In genomic region chr5:72698343-72698742, GRCm38 (mm10) we compare ENCODE assay signal across 26 mouse cellular contexts. TPM values are rescaled to one million over a fixed set of nuclear protein-coding genes. Genes with fewer than 3 reads are reported as not detected.
A peak's percentile ranks its signal among the peaks of the same experiment; 100 is the strongest.
DNase-seq lines count a peak whose midpoint lies in the region; ATAC-seq and TF ChIP-seq lines count a peak whose summit lies in the region.
"Had no signal": no experiment of that assay in that cellular context is flagged by ENCODE, and none has a peak within 500 bp of the region (broad histone marks: within the 10 kb centered on the region; RNA-seq: fewer than 3 reads in every experiment).

No protein-coding gene starts in this region.

- H3K4me3 ChIP-seq in forebrain, embryonic 15.5 days, result no peak overlapping the region
- no peak overlapping the region for H3K4me3 ChIP-seq in forebrain, embryonic 10.5 days
- no peak overlapping the region for H3K4me3 ChIP-seq in layer of hippocampus, adult 2 months
- H3K4me3 ChIP-seq in embryonic facial prominence, embryonic 15.5 days (replicated peaks), result no peak overlapping the region
- H3K4me3 ChIP-seq: heart, adult 2 months; heart, embryonic 15.5 days; neural tube, embryonic 12.5 days had no signal

- H3K36me3 ChIP-seq in forebrain, embryonic 15.5 days, result no peaks in the 10 kb centered on the region
- H3K36me3 ChIP-seq in forebrain, embryonic 10.5 days (replicated peaks), result no peaks in the 10 kb centered on the region
- H3K36me3 ChIP-seq in embryonic facial prominence, embryonic 15.5 days, result no peaks in the 10 kb centered on the region
- H3K36me3 ChIP-seq: heart, embryonic 15.5 days; neural tube, embryonic 12.5 days had no signal

- no peak overlapping the region for H3K9ac ChIP-seq in forebrain, embryonic 15.5 days (replicated peaks)
- H3K9ac ChIP-seq in embryonic facial prominence, embryonic 15.5 days, result no peak overlapping the region
- H3K9ac ChIP-seq: heart, embryonic 15.5 days; neural tube, embryonic 12.5 days had no signal

- H3K9me3 ChIP-seq in forebrain, embryonic 15.5 days, result no peaks in the 10 kb centered on the region
- 0 out of 2 replicates have a peak, but pooled peaks cover 2% of the 10 kb centered on the region for H3K9me3 ChIP-seq in forebrain, embryonic 10.5 days
- H3K9me3 ChIP-seq in embryonic facial prominence, embryonic 15.5 days (replicated peaks), result no peaks in the 10 kb centered on the region
- H3K9me3 ChIP-seq: heart, embryonic 15.5 days had no signal

- peaks cover 17% of the 10 kb centered on the region for H3K4me1 ChIP-seq in forebrain, embryonic 15.5 days
- H3K4me1 ChIP-seq in forebrain, embryonic 10.5 days, result no peaks in the 10 kb centered on the region
- peaks cover 19% of the 10 kb centered on the region for H3K4me1 ChIP-seq in embryonic facial prominence, embryonic 15.5 days
- H3K4me1 ChIP-seq: heart, embryonic 15.5 days had no signal

- H3K4me2 ChIP-seq in forebrain, embryonic 15.5 days (replicated peaks), result no peak overlapping the region
- no peak overlapping the region for H3K4me2 ChIP-seq in embryonic facial prominence, embryonic 15.5 days (replicated peaks)
- H3K4me2 ChIP-seq: heart, embryonic 15.5 days; neural tube, embryonic 12.5 days had no signal

- TF ChIP-seq CTCF in layer of hippocampus, adult 2 months (conservative IDR thresholded peaks at IDR 0.05), result no peak

- DNase-seq in forebrain, embryonic 10.5 days (ENCODE audit: extremely low spot score, low spot score), result no peak
- no peak for DNase-seq in layer of hippocampus, adult 2 months (ENCODE audit: low spot score in 2 of 2)
- no peak for DNase-seq in layer of hippocampus, adult 18-20 months (ENCODE audit: low spot score in 2 of 2)
- peak; percentile 34 for DNase-seq in brain, adult 2 months (ENCODE audit: low read depth, low spot score)
- DNase-seq: adrenal gland, postnatal 25 days; cerebellum, postnatal 36 days; gastrocnemius, postnatal 10 days; heart, adult 2 months; kidney, adult 9 months; kidney, postnatal 36 days; lung, adult 18-20 months; lung, postnatal 4 days; right cerebral cortex, postnatal 25 days; thymus, postnatal 4 days had no signal

- no peaks in the 10 kb centered on the region for H3K27me3 ChIP-seq in forebrain, embryonic 15.5 days
- H3K27me3 ChIP-seq in forebrain, embryonic 10.5 days (ENCODE audit: poor library complexity, severe bottlenecking), result no peaks in the 10 kb centered on the region
- no peaks in the 10 kb centered on the region for H3K27me3 ChIP-seq in embryonic facial prominence, embryonic 15.5 days
- H3K27me3 ChIP-seq: heart, embryonic 15.5 days; neural tube, embryonic 12.5 days; Patski had no signal

- 49% methylated on average over 3 of the region's 3 CpGs for WGBS in forebrain, embryonic 15.5 days
- WGBS in forebrain, embryonic 10.5 days, result 75% methylated on average over 3 of the region's 3 CpGs
- WGBS in embryonic facial prominence, embryonic 15.5 days, result 34% methylated on average over 3 of the region's 3 CpGs

- peak; percentile 78; the same call in 1 of the 2 replicates for ATAC-seq in forebrain, embryonic 15.5 days (replicated peaks)
- no peak for ATAC-seq in embryonic facial prominence, embryonic 15.5 days (ENCODE audit: insufficient number of reproducible peaks, low FRiP score, low TSS enrichment, low read depth)
- no peak for ATAC-seq in activated CD4-positive, CD25-positive, alpha-beta regulatory T cell, adult 4 months
- no peak for ATAC-seq in erythroblast, adult 5-6 weeks (replicated peaks; ENCODE audit: low FRiP score, poor library complexity, severe bottlenecking)
- ATAC-seq: Patski had no signal

- H3K27ac ChIP-seq in forebrain, embryonic 15.5 days (replicated peaks), result no peak overlapping the region
- H3K27ac ChIP-seq in forebrain, embryonic 10.5 days, result no peak overlapping the region
- peak overlapping the region; percentile 21; the same call in 1 of the 2 replicates for H3K27ac ChIP-seq in layer of hippocampus, adult 2 months
- peak overlapping the region; percentile 55; the same call in 1 of the 2 replicates for H3K27ac ChIP-seq in embryonic facial prominence, embryonic 15.5 days (replicated peaks)
- H3K27ac ChIP-seq: heart, adult 2 months; heart, embryonic 15.5 days; neural tube, embryonic 12.5 days had no signal

RNA-seq across cellular contexts. Expression of gene Nipal1, which starts 50.7 kb away (rescaled TPM):
- 0.42 and 0.69 TPM in 2 replicates for polyA plus RNA-seq in forebrain, embryonic 15.5 days (2015; fragmentation: Nextera tagmentation; extraction: Ambion mirVana)
- 0.16 and 0.33 TPM in 2 replicates for polyA plus RNA-seq in forebrain, embryonic 10.5 days (2016; fragmentation: Nextera tagmentation; extraction: Ambion mirVana)
- total RNA-seq in layer of hippocampus, adult 2 months (2021), result not detected
- total RNA-seq in layer of hippocampus, adult 18-20 months (2021), result not detected
- 10.6 and 16.6 TPM in 2 replicates for polyA plus RNA-seq in embryonic facial prominence, embryonic 15.5 days (2015; fragmentation: Nextera tagmentation; extraction: Ambion mirVana)
- polyA plus RNA-seq in activated CD4-positive, CD25-positive, alpha-beta regulatory T cell, adult 4 months (2017; shearing (Covaris generic)), result 10 to 100 TPM; 18.5 to 39.1 TPM
- not detected in 2 replicates for total RNA-seq in erythroblast, adult 5-6 weeks (2015; ENCODE audit: low replicate concordance)
- not detected in 2 replicates for total RNA-seq in erythroblast, adult 5-6 weeks (2017; ENCODE audit: low replicate concordance)
- total RNA-seq: heart, adult 2 months; layer of hippocampus, postnatal 14 days; left cerebral cortex, postnatal 14 days had no signal
- polyA plus RNA-seq: heart, adult 2 months had no signal

RNA-seq across cellular contexts. Expression of gene Txk, which starts 54.2 kb away (rescaled TPM):
- not detected in 2 replicates for polyA plus RNA-seq in forebrain, embryonic 15.5 days (2015; fragmentation: Nextera tagmentation; extraction: Ambion mirVana)
- polyA plus RNA-seq in forebrain, embryonic 10.5 days (2016; fragmentation: Nextera tagmentation; extraction: Ambion mirVana), result not detected in 2 replicates
- total RNA-seq in layer of hippocampus, adult 2 months (2021), result not detected
- total RNA-seq in layer of hippocampus, adult 18-20 months (2021), result not detected
- polyA plus RNA-seq in embryonic facial prominence, embryonic 15.5 days (2015; fragmentation: Nextera tagmentation; extraction: Ambion mirVana), result 0.18 and 0.23 TPM in 2 replicates
- polyA plus RNA-seq in activated CD4-positive, CD25-positive, alpha-beta regulatory T cell, adult 4 months (2017; shearing (Covaris generic)), result 10 to 100 TPM; 59.1 to 67.0 TPM
- total RNA-seq in erythroblast, adult 5-6 weeks (2015; ENCODE audit: low replicate concordance), result 0.63 TPM in 1 of 2 replicates, not detected in the other
- total RNA-seq in erythroblast, adult 5-6 weeks (2017; ENCODE audit: low replicate concordance), result 0.68 and 1.4 TPM in 2 replicates
- total RNA-seq: adrenal gland, postnatal 25 days; gastrocnemius, postnatal 10 days; layer of hippocampus, postnatal 14 days had no signal

RNA-seq across cellular contexts. Expression of gene Cnga1, which starts 54.3 kb away (rescaled TPM):
- not detected in 2 replicates for polyA plus RNA-seq in forebrain, embryonic 15.5 days (2015; fragmentation: Nextera tagmentation; extraction: Ambion mirVana)
- polyA plus RNA-seq in forebrain, embryonic 10.5 days (2016; fragmentation: Nextera tagmentation; extraction: Ambion mirVana), result not detected in 2 replicates
- total RNA-seq in layer of hippocampus, adult 2 months (2021), result not detected
- total RNA-seq in layer of hippocampus, adult 18-20 months (2021), result not detected
- not detected in 2 replicates for polyA plus RNA-seq in embryonic facial prominence, embryonic 15.5 days (2015; fragmentation: Nextera tagmentation; extraction: Ambion mirVana)
- 1 to 10 TPM; 1.0 to 1.6 TPM for polyA plus RNA-seq in activated CD4-positive, CD25-positive, alpha-beta regulatory T cell, adult 4 months (2017; shearing (Covaris generic))
- not detected in 2 replicates for total RNA-seq in erythroblast, adult 5-6 weeks (2015; ENCODE audit: low replicate concordance)
- total RNA-seq in erythroblast, adult 5-6 weeks (2017; ENCODE audit: low replicate concordance), result 0.70 and 0.77 TPM in 2 replicates
- total RNA-seq: adrenal gland, postnatal 25 days; gastrocnemius, postnatal 10 days; heart, adult 2 months; layer of hippocampus, postnatal 14 days; left cerebral cortex, postnatal 14 days; liver, adult 2 months had no signal
- polyA plus RNA-seq: C2C12; embryonic facial prominence, embryonic 11.5 days; heart, adult 2 months; heart, embryonic 15.5 days; liver, adult 2 months; neural tube, embryonic 12.5 days had no signal

Comparison
In these comparisons a context has a peak if more than half of its experiments do, and no peak if none do; other contexts are left out.
1. H3K27ac ChIP-seq: peak in layer of hippocampus, adult 2 months (single experiment) and embryonic facial prominence, embryonic 15.5 days (single experiment); none in forebrain, embryonic 15.5 days (single experiment) and forebrain, embryonic 10.5 days (single experiment).
2. RNA of gene Txk, which starts 54.2 kb away (polyA plus RNA-seq): 59.1 to 67.0 TPM in activated CD4-positive, CD25-positive, alpha-beta regulatory T cell, adult 4 months; 0.18 to 0.23 TPM in embryonic facial prominence, embryonic 15.5 days, not detected in forebrain, embryonic 15.5 days and not detected in forebrain, embryonic 10.5 days; every median in the first group is over 10 times any median in the second.